Mouse (Mus musculus): Measurements from ENCODE around the gene Gm17026. TPM values are rescaled to one million over a fixed set of nuclear protein-coding genes. Genes with fewer than 3 reads are reported as not detected.
"Not testable (repeated sequence)": the region's sequence is repeated elsewhere in the genome, so short reads cannot be mapped to it uniquely, and the experiment has no call there.

Gene Gm17026
- not detected in 2 replicates for polyA plus RNA-seq (2014; fragmentation: Nextera tagmentation; extraction: Ambion mirVana)

- no CpG with 5 or more reads among the region's 3 CpGs for WGBS
- not testable (repeated sequence) for H3K9me3 ChIP-seq (ENCODE audit: control insufficient read depth, low read length); H3K36me3 ChIP-seq (ENCODE audit: control insufficient read depth, insufficient read depth, low read length); H3K4me3 ChIP-seq (ENCODE audit: low read depth, low read length); H3K9ac ChIP-seq (ENCODE audit: low read length); H3K4me2 ChIP-seq (ENCODE audit: low read depth, low read length, severe bottlenecking); DNase-seq (ENCODE audit: low spot score); H3K4me1 ChIP-seq (replicated peaks; ENCODE audit: control insufficient read depth, insufficient read depth, low read length); ATAC-seq (replicated peaks; ENCODE audit: low FRiP score); H3K27me3 ChIP-seq (ENCODE audit: control insufficient read depth, insufficient read depth, low read length); H3K27ac ChIP-seq (ENCODE audit: low read depth, low read length)
These were observed at the start of gene Gm17026 for GRCm38 (mm10) chr14:42259948-42260347. Gene Gm17026 (minus strand): TSS chr14:42260048.

DNA sequence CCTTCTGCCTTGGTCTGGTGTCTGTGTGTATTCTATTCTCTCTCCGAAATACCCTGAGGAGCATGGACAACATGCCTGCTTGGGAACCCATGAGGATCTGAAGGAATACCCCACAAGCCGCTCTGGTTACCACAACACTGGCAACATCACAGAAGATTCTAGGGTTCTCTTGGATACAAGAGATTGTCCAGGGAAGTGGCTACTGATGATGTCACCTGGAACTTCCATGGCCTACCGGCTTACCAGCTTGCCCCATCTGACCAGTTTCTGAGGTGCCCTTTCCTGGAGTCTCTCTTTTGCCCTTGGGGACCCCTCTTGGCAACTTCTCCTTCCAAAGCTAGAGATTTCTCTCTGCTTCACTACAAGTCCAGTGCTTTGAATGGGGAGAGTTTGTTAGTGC, 37.4 kb upstream of the Gm17026 start, which contains the start of gene Gm9611:
Gene Gm9611, minus strand, starts transcription at position 101 of the 400 bp plus-strand sequence.
- H3K9me3 ChIP-seq (ENCODE audit: control insufficient read depth, low read length); H3K9ac ChIP-seq (ENCODE audit: low read length); H3K4me3 ChIP-seq (ENCODE audit: low read depth, low read length); H3K4me2 ChIP-seq (ENCODE audit: low read depth, low read length, severe bottlenecking); H3K36me3 ChIP-seq (ENCODE audit: control insufficient read depth, insufficient read depth, low read length); ATAC-seq (replicated peaks; ENCODE audit: low FRiP score); DNase-seq (ENCODE audit: low spot score); H3K4me1 ChIP-seq (replicated peaks; ENCODE audit: control insufficient read depth, insufficient read depth, low read length); H3K27ac ChIP-seq (ENCODE audit: low read depth, low read length); H3K27me3 ChIP-seq (ENCODE audit: control insufficient read depth, insufficient read depth, low read length): not testable (repeated sequence)
- 80% methylated on average over 1 of the region's 3 CpGs for WGBS

DNA sequence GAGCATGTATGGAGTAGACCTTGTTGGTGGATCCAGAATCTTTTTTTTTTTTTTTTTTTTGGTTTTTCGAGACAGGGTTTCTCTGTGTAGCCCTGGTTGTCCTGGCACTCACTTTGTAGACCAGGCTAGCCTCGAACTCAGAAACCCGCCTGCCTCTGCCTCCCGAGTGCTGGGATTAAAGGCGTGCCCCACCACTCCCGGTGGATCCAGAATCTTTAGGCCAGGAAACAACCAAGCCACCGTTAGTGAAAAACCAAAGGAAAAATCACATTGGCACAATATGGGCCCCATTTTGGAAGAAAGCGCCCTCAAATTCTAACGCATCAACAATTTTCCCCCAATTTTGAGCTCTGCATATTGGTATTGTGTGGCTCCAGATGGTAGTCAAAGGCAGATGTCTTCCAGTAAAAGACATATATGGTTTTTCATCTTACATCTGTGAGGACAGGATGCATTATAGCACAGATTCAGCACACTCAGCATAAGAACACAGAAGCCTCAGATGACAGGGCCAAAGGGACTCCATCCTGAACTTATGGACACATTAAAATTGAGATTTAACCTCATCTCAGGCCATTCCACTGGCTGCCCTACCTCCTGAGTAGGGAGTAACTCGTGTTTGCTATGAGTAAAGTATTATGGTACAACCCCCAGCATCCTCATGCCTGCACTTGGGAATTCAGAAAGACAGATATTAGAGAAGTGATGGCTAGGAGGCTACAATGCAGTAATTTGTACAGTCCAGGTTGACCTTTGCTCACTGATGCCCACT, 42.9 kb downstream of the Gm17026 start:
- not testable (repeated sequence) for H3K4me2 ChIP-seq (ENCODE audit: low read depth, low read length, severe bottlenecking); ATAC-seq (replicated peaks; ENCODE audit: low FRiP score); H3K9ac ChIP-seq (ENCODE audit: low read length); DNase-seq (ENCODE audit: low spot score); H3K27ac ChIP-seq (ENCODE audit: low read depth, low read length); H3K36me3 ChIP-seq (ENCODE audit: control insufficient read depth, insufficient read depth, low read length); H3K4me3 ChIP-seq (ENCODE audit: low read depth, low read length); H3K9me3 ChIP-seq (ENCODE audit: control insufficient read depth, low read length); H3K4me1 ChIP-seq (replicated peaks; ENCODE audit: control insufficient read depth, insufficient read depth, low read length); H3K27me3 ChIP-seq (ENCODE audit: control insufficient read depth, insufficient read depth, low read length)
- WGBS = 74% methylated on average over 8 of the region's 10 CpGs

Small RNA genes lying within 50 kb of the gene (microRNA-seq; reads per million reads assigned to microRNA genes)
- gene Gm25208 (ENCODE audit: insufficient number of aligned reads) (not detected), gene Gm25892 (ENCODE audit: insufficient number of aligned reads) (not detected)

Other genes with a start within 250 kb of the Gm17026 start
- not detected in 2 replicates for gene Gm7951, start 142.7 kb downstream of the Gm17026 start, polyA plus RNA-seq (2014; fragmentation: Nextera tagmentation; extraction: Ambion mirVana)
- gene Gm17027, start 97.4 kb downstream of the Gm17026 start, polyA plus RNA-seq (2014; fragmentation: Nextera tagmentation; extraction: Ambion mirVana) = not detected in 2 replicates
- not detected in 2 replicates for gene Gm3573, start 69.3 kb downstream of the Gm17026 start, polyA plus RNA-seq (2014; fragmentation: Nextera tagmentation; extraction: Ambion mirVana)
- not detected in 2 replicates for gene Gm9611, start 37.3 kb upstream of the Gm17026 start, polyA plus RNA-seq (2014; fragmentation: Nextera tagmentation; extraction: Ambion mirVana)
- not detected in 2 replicates for gene Gm7995, start 50.2 kb upstream of the Gm17026 start, polyA plus RNA-seq (2014; fragmentation: Nextera tagmentation; extraction: Ambion mirVana)
- gene Gm8005, start 179.6 kb upstream of the Gm17026 start, polyA plus RNA-seq (2014; fragmentation: Nextera tagmentation; extraction: Ambion mirVana) = not detected in 2 replicates
- gene Gm8011, start 203.8 kb upstream of the Gm17026 start, polyA plus RNA-seq (2014; fragmentation: Nextera tagmentation; extraction: Ambion mirVana) = not detected in 2 replicates
- not detected in 2 replicates for gene Gm8020, start 242.3 kb upstream of the Gm17026 start, polyA plus RNA-seq (2014; fragmentation: Nextera tagmentation; extraction: Ambion mirVana)